Mouse (Mus musculus) CH12.LX (cell line): ENCODE measurements at regions not wholly inside any gene's neighbourhood (a gene's known extent, or its start where the extent isn't known, plus 50 kb on each side); places are given as distances from the start of the nearest gene placed in this dataset.

Experiments
- DNase-seq: peaks from one replicate; pipeline ENCODE4 v3.0.0-alpha.2; 2013; ENCODE audit errors: extremely low read depth
- H3K27ac ChIP-seq: 2 replicates; pipeline ENCODE4 v1.5.1; 2012; ENCODE audit warnings: low read depth, mild to moderate bottlenecking, control low read depth, moderate library complexity; ENCODE audit not compliant: insufficient read depth
- H3K27me3 ChIP-seq: replicated peaks from 2 replicates; pipeline ENCODE3; 2012; ENCODE audit warnings: inconsistent platforms
- H3K36me3 ChIP-seq, 2 experiments: replicated peaks in 1 of 2; 2 replicates each; pipeline versions ENCODE3 to v1.6.1; 2012; ENCODE audit warnings: inconsistent platforms in 1 of 2, low read length in 1 of 2, mild to moderate bottlenecking in 1 of 2, mixed read lengths in 1 of 2, moderate library complexity in 1 of 2; ENCODE audit not compliant: control insufficient read depth in 1 of 2, insufficient read depth in 1 of 2
- H3K4me1 ChIP-seq, 2 experiments: 2 replicates each; pipeline ENCODE4 v1.6.1; 2012; ENCODE audit warnings: inconsistent platforms in 1 of 2, moderate library complexity in 1 of 2; ENCODE audit not compliant: insufficient read depth in 2 of 2, control insufficient read depth in 1 of 2
- H3K4me2 ChIP-seq: 2 replicates; pipeline ENCODE4 v1.6.1; 2012; ENCODE audit warnings: low read depth, mild to moderate bottlenecking, control low read depth; ENCODE audit not compliant: poor library complexity, insufficient read depth, severe bottlenecking
- H3K4me3 ChIP-seq, 3 experiments: fragments of 150-350 bp in 1 of 3; sonication (generic) in 1 of 3; replicated peaks in 1 of 3; 2 replicates each; pipeline versions ENCODE3 to v1.5.1; 2011 to 2012; ENCODE audit warnings: low read depth in 2 of 3, low read length in 2 of 3, mild to moderate bottlenecking in 2 of 3, moderate library complexity in 2 of 3, control low read depth in 1 of 3, improper control_type of control experiment in 1 of 3, inconsistent platforms in 1 of 3, mixed read lengths in 1 of 3; ENCODE audit not compliant: poor library complexity in 1 of 3
- H3K79me2 ChIP-seq: replicated peaks from 2 replicates; pipeline ENCODE4 v1.6.1; 2012; ENCODE audit warnings: mild to moderate bottlenecking, moderate library complexity; ENCODE audit not compliant: control insufficient read depth, poor library complexity, insufficient read depth, severe bottlenecking; ENCODE audit errors: extremely low read depth
- H3K9ac ChIP-seq: 2 replicates; pipeline ENCODE4 v1.6.1; 2012; ENCODE audit warnings: low read depth, mild to moderate bottlenecking, control low read depth, moderate library complexity; ENCODE audit not compliant: insufficient read depth
- H3K9me3 ChIP-seq: replicated peaks from 2 replicates; pipeline ENCODE3; 2012; ENCODE audit warnings: low read length, inconsistent platforms, mixed read lengths
- BHLHE40 ChIP-seq: IDR thresholded peaks from 2 replicates; pipeline ENCODE4 v1.6.1; 2011; ENCODE audit warnings: mild to moderate bottlenecking, low read depth, low read length, improper control_type of control experiment
- CHD1 ChIP-seq: IDR thresholded peaks from 2 replicates; pipeline ENCODE4 v1.6.1; 2012; ENCODE audit warnings: low read depth, low read length, improper control_type of control experiment, inconsistent platforms
- CTCF ChIP-seq, 2 experiments: IDR thresholded peaks in 1 of 2; conservative IDR thresholded peaks in 1 of 2; 2 replicates each; pipeline ENCODE4 v1.5.1; 2011 to 2012; ENCODE audit warnings: low read depth in 2 of 2, low read length in 2 of 2, improper control_type of control experiment in 1 of 2, inconsistent platforms in 1 of 2, mild to moderate bottlenecking in 1 of 2, moderate library complexity in 1 of 2
- E2F4 ChIP-seq: IDR thresholded peaks from 2 replicates; pipeline ENCODE4 v1.6.1; 2011; ENCODE audit warnings: low read depth, low read length, improper control_type of control experiment; ENCODE audit not compliant: insufficient replicate concordance
- ELF1 ChIP-seq: IDR thresholded peaks from 2 replicates; pipeline ENCODE4 v1.6.1; 2014; ENCODE audit warnings: low read depth, mild to moderate bottlenecking, inconsistent platforms, low read length, improper control_type of control experiment
- EP300 ChIP-seq: IDR thresholded peaks from 2 replicates; pipeline ENCODE4 v1.6.1; 2011; ENCODE audit warnings: low read length, improper control_type of control experiment
- HCFC1 ChIP-seq: IDR thresholded peaks from 2 replicates; pipeline ENCODE4 v1.6.1; 2012; ENCODE audit warnings: low read depth, mild to moderate bottlenecking, inconsistent platforms, low read length, improper control_type of control experiment
- JUN ChIP-seq: IDR thresholded peaks from 2 replicates; pipeline ENCODE4 v1.6.1; 2011; ENCODE audit warnings: low read depth, mild to moderate bottlenecking, low read length, improper control_type of control experiment, moderate library complexity; ENCODE audit not compliant: insufficient read depth
- JUND ChIP-seq: conservative IDR thresholded peaks from 2 replicates; pipeline ENCODE4 v1.6.1; 2011; ENCODE audit warnings: low read depth, low read length, improper control_type of control experiment
- MAX ChIP-seq: IDR thresholded peaks from 2 replicates; pipeline ENCODE4 v1.6.1; 2011; ENCODE audit warnings: low read length, improper control_type of control experiment
- MYC ChIP-seq: IDR thresholded peaks from 2 replicates; pipeline ENCODE4 v1.6.1; 2011; ENCODE audit warnings: low read depth, mild to moderate bottlenecking, improper control_type of control experiment, low read length
- NELFE ChIP-seq: IDR thresholded peaks from 2 replicates; pipeline ENCODE4 v1.6.1; 2011; ENCODE audit warnings: low read depth, low read length, improper control_type of control experiment
- POLR2AphosphoS2 ChIP-seq: IDR thresholded peaks from 2 replicates; pipeline ENCODE4 v1.6.1; 2011; ENCODE audit warnings: low read depth, low read length, improper control_type of control experiment
- SIN3A ChIP-seq: IDR thresholded peaks from 2 replicates; pipeline ENCODE4 v1.6.1; 2012; ENCODE audit warnings: low read length, improper control_type of control experiment, inconsistent platforms
- TBP ChIP-seq: conservative IDR thresholded peaks from 2 replicates; pipeline ENCODE4 v1.6.1; 2011; ENCODE audit warnings: low read depth, low read length, improper control_type of control experiment
- ZC3H11A ChIP-seq: IDR thresholded peaks from 2 replicates; pipeline ENCODE4 v1.6.1; 2012; ENCODE audit warnings: low read depth, mild to moderate bottlenecking, inconsistent platforms, low read length, improper control_type of control experiment
- dilution Hi-C: fragments of 300-500 bp; cut with MboI; formaldehyde crosslinking; loops from 2 replicates; pipeline ENCODE4 v1.14.3; 2020; ENCODE audit warnings: low sequenced_read_pairs; ENCODE audit not compliant: extremely low pct_unique_long_range_greater_than_20kb, extremely low pct_ligation_motif_present
- in situ Hi-C: fragments of 300-500 bp; cut with MboI; formaldehyde crosslinking; loops from 3 replicates; pipeline ENCODE4 v1.14.3; 2019; ENCODE audit warnings: low sequenced_read_pairs, low pct_ligation_motif_present, low pct_unique_long_range_greater_than_20kb, mixed read lengths

DNA sequence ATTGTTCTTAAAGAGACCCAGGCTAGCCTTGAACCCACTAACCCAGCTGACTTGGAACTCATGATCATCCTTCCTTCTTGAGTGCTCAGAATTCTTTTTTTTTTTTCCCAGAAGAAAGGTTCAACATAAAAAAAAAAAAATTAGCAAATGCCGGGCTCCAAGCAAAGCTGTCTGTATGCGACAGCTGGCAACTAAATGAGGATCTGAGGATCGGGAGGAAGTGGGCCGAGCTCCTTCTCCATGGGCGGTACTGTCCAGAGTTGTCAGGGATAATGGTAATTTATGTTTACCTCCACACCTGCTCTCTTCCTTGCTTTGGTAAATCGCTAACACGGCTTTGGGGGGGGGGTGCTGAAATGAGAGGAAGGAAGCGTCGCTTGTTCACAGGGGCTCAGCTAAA, 2429.9 kb upstream of the 5930422O12Rik start:
- DNase-seq, result no peak
- no peak overlapping the region for H3K27ac ChIP-seq
- no peak overlapping the region for H3K4me3 ChIP-seq
- peaks cover 0 to 4% of the 10 kb centered on the region in 2 experiments; a peak in 2 of 4 replicates for H3K4me1 ChIP-seq
- TF ChIP-seq POLR2AphosphoS2 (no peak), NELFE (no peak), E2F4 (no peak), MYC (no peak)
- H3K9me3 ChIP-seq, result no peaks in the 10 kb centered on the region
- H3K27me3 ChIP-seq, result peaks cover 13% of the 10 kb centered on the region
- no peak overlapping the region for H3K4me2 ChIP-seq
- no peaks in the 10 kb centered on the region for H3K79me2 ChIP-seq
- dilution Hi-C loops (no loop called here), in situ Hi-C loops (no loop called here)
- no peak overlapping the region for H3K9ac ChIP-seq
- no peaks in the 10 kb centered on the region for H3K36me3 ChIP-seq

DNA sequence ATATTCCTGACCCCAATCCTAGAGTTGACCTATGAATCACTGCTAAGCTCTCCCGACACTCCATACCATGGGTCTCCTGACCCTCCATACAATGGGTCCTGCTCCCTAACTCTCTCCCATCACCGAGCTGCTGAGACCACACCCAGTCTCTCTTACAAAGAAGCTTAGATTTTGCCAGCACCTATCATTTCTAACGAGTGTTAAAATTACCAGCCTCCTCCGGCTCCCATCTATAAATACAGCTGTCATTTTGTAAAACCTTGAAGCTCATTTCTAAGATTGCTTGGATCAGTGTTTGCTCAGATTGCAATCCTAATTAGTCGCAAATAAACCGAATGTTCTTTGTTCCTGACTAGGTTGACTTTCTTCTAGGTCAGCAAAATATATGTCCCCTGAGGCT, 2428.4 kb upstream of the 5930422O12Rik start:
- H3K36me3 ChIP-seq, result no peaks in the 10 kb centered on the region
- H3K27me3 ChIP-seq, result peaks cover 13% of the 10 kb centered on the region
- no peak overlapping the region for H3K4me3 ChIP-seq
- in situ Hi-C loops (no loop called here), dilution Hi-C loops (no loop called here)
- H3K4me1 ChIP-seq, result peaks cover 0 to 4% of the 10 kb centered on the region in 2 experiments; a peak in 2 of 4 replicates
- H3K79me2 ChIP-seq, result no peaks in the 10 kb centered on the region
- no peak overlapping the region for H3K4me2 ChIP-seq
- H3K9ac ChIP-seq, result no peak overlapping the region
- no peak overlapping the region for H3K27ac ChIP-seq
- TF ChIP-seq ELF1 (no peak), TBP (no peak), MAX (no peak), SIN3A (no peak), CHD1 (no peak), JUND (no peak), HCFC1 (no peak), POLR2AphosphoS2 (no peak), E2F4 (no peak), BHLHE40 (no peak), JUN (no peak), CTCF (conservative IDR thresholded peaks at IDR 0.05 in 1 of 2, IDR thresholded peaks at IDR 0.05 in 1 of 2; ENCODE audit: low read depth in 2 of 2, low read length in 2 of 2) (no peak), EP300 (no peak), ZC3H11A (no peak)
- DNase-seq, result no peak
- no peaks in the 10 kb centered on the region for H3K9me3 ChIP-seq
